Mouse (Mus musculus): ENCODE results near the gene Mogs.

Gene Mogs

GRCm38 (mm10) chr6:83122961-83123360, 7.7 kb downstream of the Mogs start:
- no peak for DNase-seq

GRCm38 (mm10) chr6:83124851-83125312, 9.6 kb downstream of the Mogs start:
- peak; percentile 92 to 95 for DNase-seq

GRCm38 (mm10) chr6:83125331-83125730, 10.0 kb downstream of the Mogs start, which contains the start of gene Ino80b:
Ino80b (minus strand) TSS chr6:83125431.
- no peak for DNase-seq

GRCm38 (mm10) chr6:83127419-83127818, 12.1 kb downstream of the Mogs start:
- DNase-seq: no peak

GRCm38 (mm10) chr6:83131469-83132034, 16.3 kb downstream of the Mogs start:
- DNase-seq: peak; percentile 55 to 75

- no peak for DNase-seq
These were observed 17.1 kb downstream of the Mogs start for GRCm38 (mm10) chr6:83132176-83132919.

GRCm38 (mm10) chr6:83134226-83134625, 18.9 kb downstream of the Mogs start:
- no peak for DNase-seq

- DNase-seq: peak in 1 of 2 experiments; percentile 38
These were observed 19.7 kb downstream of the Mogs start, which contains the start of gene Rtkn for GRCm38 (mm10) chr6:83134951-83135513. Rtkn (plus strand) TSS chr6:83135463.

- peak; percentile 73 to 79 for DNase-seq
These were observed 20.4 kb downstream of the Mogs start for GRCm38 (mm10) chr6:83135571-83136161.

- no peak for DNase-seq
These were observed 21.1 kb downstream of the Mogs start for GRCm38 (mm10) chr6:83136291-83136880.

- DNase-seq: peak; percentile 46 to 54
These were observed 21.7 kb downstream of the Mogs start for GRCm38 (mm10) chr6:83136881-83137575.

- peak; percentile 87 to 90 for DNase-seq
These were observed 22.3 kb downstream of the Mogs start for GRCm38 (mm10) chr6:83137576-83137950.

- DNase-seq: no peak
These were observed 22.8 kb downstream of the Mogs start for GRCm38 (mm10) chr6:83138056-83138455.

- no peak for DNase-seq
These were observed 24.7 kb downstream of the Mogs start for GRCm38 (mm10) chr6:83140044-83140443.

GRCm38 (mm10) chr6:83141636-83142035, 26.3 kb downstream of the Mogs start:
- no peak for DNase-seq

- DNase-seq: no peak
These were observed 27.0 kb downstream of the Mogs start for GRCm38 (mm10) chr6:83142211-83142731.

- DNase-seq: no peak
These were observed 27.6 kb downstream of the Mogs start for GRCm38 (mm10) chr6:83142886-83143285.

GRCm38 (mm10) chr6:83145209-83145608, 29.9 kb downstream of the Mogs start:
- DNase-seq: no peak

GRCm38 (mm10) chr6:83145805-83146204, 30.5 kb downstream of the Mogs start:
- no peak for DNase-seq

GRCm38 (mm10) chr6:83147280-83147679, 32.0 kb downstream of the Mogs start:
- no peak for DNase-seq

- DNase-seq: no peak
These were observed 36.4 kb downstream of the Mogs start for GRCm38 (mm10) chr6:83151721-83152120.

GRCm38 (mm10) chr6:83153038-83153437, 37.7 kb downstream of the Mogs start:
- DNase-seq: no peak
